10 mouse cellular contexts compared by ENCODE assay signal in genomic region chr1:132317413-132317812, GRCm38 (mm10). TPM values are rescaled to one million over a fixed set of nuclear protein-coding genes. Genes with fewer than 3 reads are reported as not detected.
DNase-seq lines count a peak whose midpoint lies in the region; ATAC-seq and TF ChIP-seq lines count a peak whose summit lies in the region.
"Had no signal": no experiment of that assay in that cellular context is flagged by ENCODE, and none has a peak within 500 bp of the region (broad histone marks: within the 10 kb centered on the region; RNA-seq: fewer than 3 reads in every experiment).

No protein-coding gene starts in this region.

- H3K9me3 ChIP-seq in heart, embryonic 16.5 days (replicated peaks; ENCODE audit: control insufficient read depth, low read length) = no peaks in the 10 kb centered on the region
- H3K9me3 ChIP-seq in midbrain, embryonic 12.5 days = no peaks in the 10 kb centered on the region

- 56% methylated on average over 4 of the region's 4 CpGs for whole genome bisulfite sequencing in heart, embryonic 16.5 days
- WGBS in midbrain, embryonic 12.5 days = 10% methylated on average over 4 of the region's 4 CpGs

- H3K27ac ChIP-seq in heart, embryonic 16.5 days (ENCODE audit: low read length) = peak overlapping the region; percentile 36; the same call in 1 of the 2 replicates
- H3K27ac ChIP-seq in embryonic fibroblast, embryonic 13.5 days (ENCODE audit: insufficient read depth, low read length) = peak overlapping the region; percentile 79
- peak overlapping the region; percentile 98 for H3K27ac ChIP-seq in midbrain, embryonic 12.5 days (replicated peaks)

- 0 out of 2 replicates have a peak overlapping the region, but pooled peaks have one; percentile 20 for H3K9ac ChIP-seq in heart, embryonic 16.5 days (ENCODE audit: low read length)
- H3K9ac ChIP-seq in midbrain, embryonic 12.5 days (replicated peaks) = peak overlapping the region; percentile 95

- peak overlapping the region; percentile 82 for H3K4me2 ChIP-seq in heart, embryonic 16.5 days (ENCODE audit: low read depth, low read length)
- peak overlapping the region; percentile 63 for H3K4me2 ChIP-seq in midbrain, embryonic 12.5 days (replicated peaks)

- DNase-seq in heart, adult 8-10 months (ENCODE audit: low spot score) = no peak
- DNase-seq in kidney, postnatal 14 days = peak; percentile 68
- DNase-seq in gastrocnemius, postnatal 10 days = no peak
- DNase-seq in frontal cortex, postnatal 10 days (ENCODE audit: low spot score in 2 of 2) = no peak

- no peak for TF ChIP-seq POLR2A in embryonic fibroblast, embryonic 13.5 days (IDR thresholded peaks at IDR 0.05; ENCODE audit: low read depth, low read length)

- H3K4me1 ChIP-seq in heart, embryonic 16.5 days (ENCODE audit: control insufficient read depth, insufficient read depth, low read length) = peaks cover 20% of the 10 kb centered on the region
- H3K4me1 ChIP-seq in embryonic fibroblast, embryonic 13.5 days (ENCODE audit: control insufficient read depth, insufficient read depth, low read length) = peaks cover 10% of the 10 kb centered on the region
- peaks cover 56% of the 10 kb centered on the region for H3K4me1 ChIP-seq in midbrain, embryonic 12.5 days

- TF ChIP-seq CTCF in embryonic fibroblast, embryonic 13.5 days (IDR thresholded peaks at IDR 0.05; ENCODE audit: borderline replicate concordance, insufficient read depth, low read length) = no peak

- H3K27me3 ChIP-seq in heart, embryonic 16.5 days (ENCODE audit: control insufficient read depth, insufficient read depth, low read length) = peaks cover 3% of the 10 kb centered on the region; the same call in 1 of the 2 replicates
- peaks cover 4% of the 10 kb centered on the region; the same call in 1 of the 2 replicates for H3K27me3 ChIP-seq in midbrain, embryonic 12.5 days

- H3K4me3 ChIP-seq in heart, embryonic 16.5 days (ENCODE audit: low read length) = 0 out of 2 replicates have a peak overlapping the region, but pooled peaks have one; percentile 69
- H3K4me3 ChIP-seq in embryonic fibroblast, embryonic 13.5 days (ENCODE audit: insufficient read depth, low read length) = peak overlapping the region; percentile 88
- H3K4me3 ChIP-seq in midbrain, embryonic 12.5 days = peak overlapping the region; percentile 89

- ATAC-seq in heart, embryonic 16.5 days (replicated peaks; ENCODE audit: extremely low read depth, insufficient read depth, low FRiP score) = no peak
- ATAC-seq in midbrain, embryonic 12.5 days (ENCODE audit: low FRiP score, low read depth) = no peak
- ATAC-seq in megakaryocyte progenitor cell, adult 5-6 weeks (replicated peaks; ENCODE audit: poor library complexity) = no peak

- H3K36me3 ChIP-seq in heart, embryonic 16.5 days (ENCODE audit: control insufficient read depth, insufficient read depth) = no peaks in the 10 kb centered on the region
- H3K36me3 ChIP-seq in midbrain, embryonic 12.5 days = 0 out of 2 replicates have a peak, but pooled peaks cover 7% of the 10 kb centered on the region

RNA-seq across cellular contexts. Expression of gene Nuak2, which starts 1.5 kb away (rescaled TPM):
- polyA plus RNA-seq in heart, embryonic 16.5 days (2015; fragmentation: Nextera tagmentation; extraction: Ambion mirVana) = 3.4 and 4.3 TPM in 2 replicates
- total RNA-seq in heart, adult 8-10 months (2022) = 1 to 10 TPM; 3.8 to 5.2 (median 4.0) TPM
- polyA plus RNA-seq in embryonic fibroblast, embryonic 13.5 days (2011; ENCODE audit: insufficient read length, low read depth, missing spikeins) = 9.2 and 14.2 TPM in 2 replicates
- polyA plus RNA-seq in midbrain, embryonic 12.5 days (2016; fragmentation: Nextera tagmentation; extraction: Ambion mirVana) = 94.9 and 101 TPM in 2 replicates
- total RNA-seq in megakaryocyte progenitor cell, adult 5-6 weeks (2015) = 19.8 and 26.1 TPM in 2 replicates
- total RNA-seq in megakaryocyte progenitor cell, adult 5-6 weeks (2017) = 14.5 and 20.2 TPM in 2 replicates
- total RNA-seq in gastrocnemius, postnatal 10 days (2021) = 1 to 10 TPM; 2.0 to 2.2 TPM

RNA-seq across cellular contexts. Expression of gene Klhdc8a, which starts 19.0 kb away (rescaled TPM):
- polyA plus RNA-seq in heart, embryonic 16.5 days (2015; fragmentation: Nextera tagmentation; extraction: Ambion mirVana) = 0.49 and 0.62 TPM in 2 replicates
- 10 to 100 TPM; 11.8 to 22.9 (median 17.5) TPM for total RNA-seq in heart, adult 8-10 months (2022)
- polyA plus RNA-seq in embryonic fibroblast, embryonic 13.5 days (2011; ENCODE audit: insufficient read length, low read depth, missing spikeins) = 10.5 and 16.1 TPM in 2 replicates
- 5.2 and 5.4 TPM in 2 replicates for polyA plus RNA-seq in midbrain, embryonic 12.5 days (2016; fragmentation: Nextera tagmentation; extraction: Ambion mirVana)
- not detected in 2 replicates for total RNA-seq in megakaryocyte progenitor cell, adult 5-6 weeks (2015)
- not detected in 2 replicates for total RNA-seq in megakaryocyte progenitor cell, adult 5-6 weeks (2017)
- under 1 TPM; 0.45 to 0.52 TPM for total RNA-seq in gastrocnemius, postnatal 10 days (2021)
- total RNA-seq: MEL had no signal
- polyA plus RNA-seq: limb, embryonic 11.5 days had no signal

Comparison
In these comparisons a context has a peak if more than half of its experiments do, and no peak if none do; other contexts are left out.
1. H3K27ac ChIP-seq: peak in every context shown above with its lines; median percentile 98 in midbrain, embryonic 12.5 days; 79 in embryonic fibroblast, embryonic 13.5 days; 36 in heart, embryonic 16.5 days.
2. RNA of gene Klhdc8a, which starts 19.0 kb away (total RNA-seq): 11.8 to 22.9 TPM in heart, adult 8-10 months; 0.45 to 0.52 TPM in gastrocnemius, postnatal 10 days and not detected in megakaryocyte progenitor cell, adult 5-6 weeks; every median in the first group is over 4 times any median in the second.
3. Peak in every context shown above with its lines, with median percentiles within 50 percentile points of each other: H3K4me3 ChIP-seq.